8 mouse cellular contexts compared by ENCODE assay signal in genomic region chr7:100950481-100951010, GRCm38 (mm10). TPM values are rescaled to one million over a fixed set of nuclear protein-coding genes. Genes with fewer than 3 reads are reported as not detected.
A peak's percentile ranks its signal among the peaks of the same experiment; 100 is the strongest.
DNase-seq lines count a peak whose midpoint lies in the region; ATAC-seq and TF ChIP-seq lines count a peak whose summit lies in the region.

No protein-coding gene starts in this region.

- H3K9ac ChIP-seq in kidney, embryonic 14.5 days (ENCODE audit: low read depth, low read length): no peak overlapping the region
- no peak overlapping the region for H3K9ac ChIP-seq in heart, embryonic 11.5 days (ENCODE audit: low read depth, low read length)
- H3K9ac ChIP-seq in liver, embryonic 14.5 days (replicated peaks): no peak overlapping the region
- H3K9ac ChIP-seq in forebrain, embryonic 16.5 days (replicated peaks; ENCODE audit: low read depth, low read length): no peak overlapping the region

- WGBS in kidney, embryonic 14.5 days: 29% methylated on average over 12 of the region's 12 CpGs
- WGBS in heart, embryonic 11.5 days (ENCODE audit: insufficient replicate concordance): 42% methylated on average over 12 of the region's 12 CpGs
- WGBS in liver, embryonic 14.5 days (ENCODE audit: insufficient replicate concordance): 11% methylated on average over 12 of the region's 12 CpGs
- WGBS in forebrain, embryonic 16.5 days: 76% methylated on average over 12 of the region's 12 CpGs

- H3K4me1 ChIP-seq in kidney, embryonic 14.5 days (ENCODE audit: control insufficient read depth, insufficient read depth, low read length): peaks cover 5% of the 10 kb centered on the region; the same call in 1 of the 2 replicates
- peaks cover 19% of the 10 kb centered on the region for H3K4me1 ChIP-seq in heart, embryonic 11.5 days (ENCODE audit: control insufficient read depth, insufficient read depth, low read length)
- H3K4me1 ChIP-seq in liver, embryonic 14.5 days (replicated peaks; ENCODE audit: control insufficient read depth in 2 of 2, insufficient read depth in 2 of 2, low read length in 1 of 2): peaks cover 2 to 28% of the 10 kb centered on the region in 2 experiments; a peak in 2 of 4 replicates
- no peaks in the 10 kb centered on the region for H3K4me1 ChIP-seq in forebrain, embryonic 16.5 days (replicated peaks; ENCODE audit: control insufficient read depth, insufficient read depth, low read length)

- no peak for DNase-seq in kidney, adult 8-10 months
- peak in 1 of 3 experiments; percentile 14 for DNase-seq in liver, embryonic 14.5 days (ENCODE audit: low read depth in 3 of 3, low spot score in 3 of 3)
- DNase-seq in splenic B cell, adult 2 months (ENCODE audit: low read depth, low spot score): peak; percentile 31
- DNase-seq in c-Kit-positive CD71-positive TER-119-positive erythroid progenitor cells, embryonic 14.5 days (ENCODE audit: low spot score): no peak
- DNase-seq in right cerebral cortex, postnatal 25 days: no peak

- no peaks in the 10 kb centered on the region for H3K9me3 ChIP-seq in kidney, embryonic 14.5 days (ENCODE audit: control insufficient read depth, low read length)
- H3K9me3 ChIP-seq in heart, embryonic 11.5 days (replicated peaks; ENCODE audit: control insufficient read depth, low read length): no peaks in the 10 kb centered on the region
- no peaks in the 10 kb centered on the region for H3K9me3 ChIP-seq in liver, embryonic 14.5 days (ENCODE audit: control insufficient read depth, low read length)
- H3K9me3 ChIP-seq in forebrain, embryonic 16.5 days (ENCODE audit: control insufficient read depth, low read length): no peaks in the 10 kb centered on the region

- no peaks in the 10 kb centered on the region for H3K27me3 ChIP-seq in kidney, embryonic 14.5 days (ENCODE audit: control insufficient read depth, insufficient read depth, low read length)
- H3K27me3 ChIP-seq in heart, embryonic 11.5 days (ENCODE audit: control insufficient read depth, insufficient read depth, low read length): peaks cover 16% of the 10 kb centered on the region
- H3K27me3 ChIP-seq in liver, embryonic 14.5 days (ENCODE audit: control insufficient read depth, insufficient read depth, low read length): no peaks in the 10 kb centered on the region
- no peaks in the 10 kb centered on the region for H3K27me3 ChIP-seq in splenic B cell, adult 2 months (ENCODE audit: control insufficient read depth, insufficient read depth, low read length, poor library complexity, severe bottlenecking)
- no peaks in the 10 kb centered on the region for H3K27me3 ChIP-seq in forebrain, embryonic 16.5 days (replicated peaks; ENCODE audit: control insufficient read depth, insufficient read depth, low read length)

- no peak overlapping the region for H3K4me3 ChIP-seq in kidney, embryonic 14.5 days (ENCODE audit: low read length)
- H3K4me3 ChIP-seq in heart, embryonic 11.5 days (ENCODE audit: low read depth, low read length): no peak overlapping the region
- no peak overlapping the region for H3K4me3 ChIP-seq in liver, embryonic 14.5 days (ENCODE audit: insufficient read depth in 1 of 2, low read depth in 2 of 2, low read length in 2 of 2)
- H3K4me3 ChIP-seq in forebrain, embryonic 16.5 days (replicated peaks; ENCODE audit: low read length): no peak overlapping the region

- TF ChIP-seq EP300 in liver, embryonic 14.5 days (IDR thresholded peaks at IDR 0.05; ENCODE audit: low read depth): no peak

- TF ChIP-seq CTCF in liver, embryonic 14.5 days (IDR thresholded peaks at IDR 0.05; ENCODE audit: low read depth): no peak

- H3K4me2 ChIP-seq in kidney, embryonic 14.5 days (replicated peaks; ENCODE audit: low read depth, low read length): no peak overlapping the region
- H3K4me2 ChIP-seq in heart, embryonic 11.5 days: no peak overlapping the region
- H3K4me2 ChIP-seq in liver, embryonic 14.5 days (ENCODE audit: low read depth): no peak overlapping the region
- no peak overlapping the region for H3K4me2 ChIP-seq in forebrain, embryonic 16.5 days (ENCODE audit: low read length)

- H3K27ac ChIP-seq in kidney, embryonic 14.5 days (ENCODE audit: low read depth, low read length): peak overlapping the region; percentile 57; the same call in 1 of the 2 replicates
- H3K27ac ChIP-seq in heart, embryonic 11.5 days (ENCODE audit: low read depth, low read length): peak overlapping the region; percentile 68; the same call in 1 of the 2 replicates
- H3K27ac ChIP-seq in liver, embryonic 14.5 days: no peak overlapping the region
- no peak overlapping the region for H3K27ac ChIP-seq in forebrain, embryonic 16.5 days (ENCODE audit: low read length)

- peak; percentile 74 for ATAC-seq in kidney, embryonic 14.5 days (ENCODE audit: low FRiP score, low TSS enrichment)
- ATAC-seq in heart, embryonic 11.5 days (replicated peaks; ENCODE audit: insufficient number of reproducible peaks, low FRiP score, low TSS enrichment): 0 out of 2 replicates have a peak, but pooled peaks have one; percentile 22
- ATAC-seq in liver, embryonic 14.5 days (ENCODE audit: insufficient read depth): peak; percentile 71
- no peak for ATAC-seq in forebrain, embryonic 16.5 days

- no peaks in the 10 kb centered on the region for H3K36me3 ChIP-seq in kidney, embryonic 14.5 days (ENCODE audit: control insufficient read depth, insufficient read depth, low read length)
- no peaks in the 10 kb centered on the region for H3K36me3 ChIP-seq in heart, embryonic 11.5 days (ENCODE audit: control insufficient read depth, insufficient read depth, low read length)
- H3K36me3 ChIP-seq in liver, embryonic 14.5 days (replicated peaks; ENCODE audit: control insufficient read depth, insufficient read depth, low read depth): no peaks in the 10 kb centered on the region
- no peaks in the 10 kb centered on the region for H3K36me3 ChIP-seq in splenic B cell, adult 2 months (ENCODE audit: control insufficient read depth, insufficient read depth, low read length, poor library complexity, severe bottlenecking)
- H3K36me3 ChIP-seq in forebrain, embryonic 16.5 days (ENCODE audit: control insufficient read depth, insufficient read depth): no peaks in the 10 kb centered on the region

RNA-seq across cellular contexts. Expression of gene Arhgef17, which starts 18.6 kb away (rescaled TPM):
- 11.6 and 15.5 TPM in 2 replicates for polyA plus RNA-seq in kidney, embryonic 14.5 days (2014; fragmentation: Nextera tagmentation; extraction: Ambion mirVana)
- polyA plus RNA-seq in heart, embryonic 11.5 days (2014; fragmentation: Nextera tagmentation; extraction: Ambion mirVana): 8.5 and 8.8 TPM in 2 replicates
- 1.7 and 2.0 TPM in 2 replicates for polyA plus RNA-seq in liver, embryonic 14.5 days (2012; rRNA removed)
- 0.70 and 0.72 TPM in 2 replicates for polyA plus RNA-seq in liver, embryonic 14.5 days (2014; fragmentation: Nextera tagmentation; extraction: Ambion mirVana)
- 8.5 and 10.2 TPM in 2 replicates for polyA plus RNA-seq in forebrain, embryonic 16.5 days (2015; fragmentation: Nextera tagmentation; extraction: Ambion mirVana)

RNA-seq across cellular contexts. Expression of gene P2ry6, which starts 23.9 kb away (rescaled TPM):
- polyA plus RNA-seq in kidney, embryonic 14.5 days (2014; fragmentation: Nextera tagmentation; extraction: Ambion mirVana): 3.6 and 4.4 TPM in 2 replicates
- 2.1 and 2.8 TPM in 2 replicates for polyA plus RNA-seq in heart, embryonic 11.5 days (2014; fragmentation: Nextera tagmentation; extraction: Ambion mirVana)
- polyA plus RNA-seq in liver, embryonic 14.5 days (2012; rRNA removed): 2.0 and 2.9 TPM in 2 replicates
- polyA plus RNA-seq in liver, embryonic 14.5 days (2014; fragmentation: Nextera tagmentation; extraction: Ambion mirVana): 2.9 TPM in 2 replicates
- polyA plus RNA-seq in forebrain, embryonic 16.5 days (2015; fragmentation: Nextera tagmentation; extraction: Ambion mirVana): 2.6 and 2.9 TPM in 2 replicates

Comparison
In these comparisons a context has a peak if more than half of its experiments do, and no peak if none do; other contexts are left out.
1. H3K27ac ChIP-seq: peak in kidney, embryonic 14.5 days (single experiment) and heart, embryonic 11.5 days (single experiment); none in liver, embryonic 14.5 days (single experiment) and forebrain, embryonic 16.5 days (single experiment).